Mouse (Mus musculus) adrenal gland, adult (tissue): ENCODE results near the gene Cadps.

Experiments
- DNase-seq, 2 experiments: peaks; one replicate each; pipeline ENCODE4 v3.0.0; 2022 to 2023; ENCODE audit warnings: low spot score in 1 of 2; ENCODE audit not compliant: inconsistent age in 2 of 2

Cadps gene

GRCm38 (mm10) chr14:12397561-12397960, 425.3 kb downstream of the Cadps start:
- peak in 1 of 2 experiments; percentile 63 for DNase-seq

- DNase-seq = no peak
These were observed 428.6 kb downstream of the Cadps start for GRCm38 (mm10) chr14:12394318-12394717.

- DNase-seq = no peak
These were observed 429.5 kb downstream of the Cadps start for GRCm38 (mm10) chr14:12393271-12393861.

- no peak for DNase-seq
These were observed 431.7 kb downstream of the Cadps start for GRCm38 (mm10) chr14:12391167-12391566.

GRCm38 (mm10) chr14:12388806-12389436, 434.0 kb downstream of the Cadps start:
- no peak for DNase-seq

GRCm38 (mm10) chr14:12388192-12388795, 434.6 kb downstream of the Cadps start:
- DNase-seq = no peak

- DNase-seq = no peak
These were observed 435.7 kb downstream of the Cadps start for GRCm38 (mm10) chr14:12387176-12387575.

GRCm38 (mm10) chr14:12377883-12378282, 445.0 kb downstream of the Cadps start:
- DNase-seq = no peak

GRCm38 (mm10) chr14:12377289-12377688, 445.6 kb downstream of the Cadps start:
- DNase-seq = no peak

GRCm38 (mm10) chr14:12375451-12375850, 447.4 kb downstream of the Cadps start:
- DNase-seq = no peak

GRCm38 (mm10) chr14:12350271-12350916, 472.5 kb downstream of the Cadps start:
- no peak for DNase-seq

- DNase-seq = no peak
These were observed 473.4 kb downstream of the Cadps start for GRCm38 (mm10) chr14:12349334-12350090.

- DNase-seq = no peak
These were observed 474.8 kb downstream of the Cadps start, which contains the start of gene Fezf2 for GRCm38 (mm10) chr14:12348089-12348488. TSS of gene Fezf2 (minus strand) at chr14:12348189.

GRCm38 (mm10) chr14:12346865-12347600, 475.8 kb downstream of the Cadps start:
- DNase-seq = peak in 1 of 2 experiments; percentile 26

GRCm38 (mm10) chr14:12346011-12346864, 476.6 kb downstream of the Cadps start:
- DNase-seq = peak in 1 of 2 experiments; percentile 64

GRCm38 (mm10) chr14:12345241-12345921, 477.5 kb downstream of the Cadps start:
- peak in 1 of 2 experiments; percentile 25 for DNase-seq

GRCm38 (mm10) chr14:12344746-12345240, 478.1 kb downstream of the Cadps start:
- peak in 1 of 2 experiments; percentile 61 for DNase-seq

GRCm38 (mm10) chr14:12344061-12344745, 478.7 kb downstream of the Cadps start:
- no peak for DNase-seq
